Mouse (Mus musculus) megakaryocyte progenitor cell, adult 5-6 weeks (primary cell): ENCODE measurements around the gene Plpp7. TPM values are rescaled to one million over a fixed set of nuclear protein-coding genes. Genes with fewer than 3 reads are reported as not detected.
A peak's percentile ranks its signal among the peaks of the same experiment; 100 is the strongest.

ENCODE experiments used
- ATAC-seq: replicated peaks from 2 replicates; pipeline ENCODE4 v1.8.0; 2016; ENCODE audit warnings: mild to moderate bottlenecking, moderate TSS enrichment, inconsistent platforms; ENCODE audit not compliant: poor library complexity
- total RNA-seq, 2 experiments: library from RNA; stranded (forward) in 1 of 2; stranded (reverse) in 1 of 2; fragments of 157-497, 149-512 nt in 1 of 2; fragments of 200-1000 nt in 1 of 2; gene quantifications; 2 replicates each; pipeline versions ENCODE4 v1.2.3 to v1.2.4; 2015 to 2017

Gene Plpp7
- total RNA-seq, 2 experiments from 2014 or later: 1.4 to 2.5 TPM

- no peak for ATAC-seq
Measured at GRCm38 (mm10) chr2:32068811-32069607, 26.3 kb upstream of the Plpp7 start.

- ATAC-seq: no peak
Measured at GRCm38 (mm10) chr2:32070747-32071146, 24.6 kb upstream of the Plpp7 start.

GRCm38 (mm10) chr2:32074404-32074803, 20.9 kb upstream of the Plpp7 start:
- ATAC-seq: no peak

GRCm38 (mm10) chr2:32075368-32075767, 20.0 kb upstream of the Plpp7 start:
- ATAC-seq: peak; percentile 24; the same call in 1 of the 2 replicates

GRCm38 (mm10) chr2:32077744-32078143, 17.6 kb upstream of the Plpp7 start:
- ATAC-seq: no peak

GRCm38 (mm10) chr2:32078522-32078921, 16.8 kb upstream of the Plpp7 start:
- peak; percentile 43 for ATAC-seq

- ATAC-seq: no peak
Measured at GRCm38 (mm10) chr2:32079191-32079725, 16.1 kb upstream of the Plpp7 start.

- no peak for ATAC-seq
Measured at GRCm38 (mm10) chr2:32080681-32081080, 14.6 kb upstream of the Plpp7 start.

GRCm38 (mm10) chr2:32081296-32081929, 13.9 kb upstream of the Plpp7 start:
- peak; percentile 45 for ATAC-seq

- no peak for ATAC-seq
Measured at GRCm38 (mm10) chr2:32082229-32082628, 13.1 kb upstream of the Plpp7 start.

- ATAC-seq: peak; percentile 38
Measured at GRCm38 (mm10) chr2:32083159-32084011, 11.9 kb upstream of the Plpp7 start.

- peak; percentile 59 for ATAC-seq
Measured at GRCm38 (mm10) chr2:32084111-32084871, 11.0 kb upstream of the Plpp7 start, which contains the start of gene Fam78a. Gene Fam78a, minus strand, starts transcription at chr2:32084857.

GRCm38 (mm10) chr2:32084872-32085199, 10.5 kb upstream of the Plpp7 start:
- ATAC-seq: no peak

GRCm38 (mm10) chr2:32085231-32085630, 10.1 kb upstream of the Plpp7 start:
- ATAC-seq: 0 out of 2 replicates have a peak, but pooled peaks have one; percentile 20

GRCm38 (mm10) chr2:32087606-32088005, 7.7 kb upstream of the Plpp7 start:
- no peak for ATAC-seq

GRCm38 (mm10) chr2:32088372-32088981, 6.9 kb upstream of the Plpp7 start:
- peak; percentile 21 for ATAC-seq

GRCm38 (mm10) chr2:32089606-32090005, 5.7 kb upstream of the Plpp7 start:
- ATAC-seq: peak; percentile 43

GRCm38 (mm10) chr2:32090145-32090544, 5.2 kb upstream of the Plpp7 start:
- ATAC-seq: no peak

GRCm38 (mm10) chr2:32091956-32092355, 3.4 kb upstream of the Plpp7 start:
- ATAC-seq: no peak
